Mouse (Mus musculus) cortical plate, adult 2 months (tissue): Measurements from ENCODE around the gene Eif2s1.

ENCODE experiments used
- CTCF ChIP-seq: fragments of 200-500 bp; IDR thresholded peaks from 2 replicates; pipeline ENCODE4 v1.5.1; 2011; ENCODE audit warnings: mild to moderate bottlenecking, control low read depth, low read length; ENCODE audit not compliant: insufficient read depth; ENCODE audit errors: extremely low read depth
- POLR2A ChIP-seq: fragments of 200-500 bp; IDR thresholded peaks from 2 replicates; pipeline ENCODE4 v1.6.1; 2011; ENCODE audit warnings: mild to moderate bottlenecking, low read length, control low read depth; ENCODE audit not compliant: insufficient read depth; ENCODE audit errors: extremely low read depth

DNA sequence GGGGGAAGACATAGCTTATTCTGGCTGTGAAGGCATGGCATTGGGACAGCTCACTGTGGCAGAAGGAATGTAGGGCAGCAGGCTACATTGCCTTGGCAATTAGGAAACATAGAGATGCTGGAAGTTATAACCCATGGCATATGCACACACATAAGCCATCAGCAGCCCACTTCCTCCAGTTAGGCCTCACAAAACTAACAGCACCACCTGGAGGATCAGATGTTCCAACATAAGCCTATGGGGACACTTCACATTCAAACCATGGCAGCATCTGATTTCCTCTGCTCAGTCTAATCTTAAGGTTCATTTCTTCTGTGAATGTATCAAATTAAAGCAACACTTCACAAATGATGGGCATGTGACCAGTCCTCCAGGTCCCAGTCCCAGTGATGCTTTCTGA, 47.2 kb upstream of the Eif2s1 start:
- TF ChIP-seq POLR2A (no peak), CTCF (no peak)
